Mouse (Mus musculus): ENCODE data around the gene Grm4. TPM values are rescaled to one million over a fixed set of nuclear protein-coding genes. Genes with fewer than 3 reads are reported as not detected.

The Grm4 gene
- polyA plus RNA-seq, 1 experiment from 2014 or later: 0.13 TPM

DNA sequence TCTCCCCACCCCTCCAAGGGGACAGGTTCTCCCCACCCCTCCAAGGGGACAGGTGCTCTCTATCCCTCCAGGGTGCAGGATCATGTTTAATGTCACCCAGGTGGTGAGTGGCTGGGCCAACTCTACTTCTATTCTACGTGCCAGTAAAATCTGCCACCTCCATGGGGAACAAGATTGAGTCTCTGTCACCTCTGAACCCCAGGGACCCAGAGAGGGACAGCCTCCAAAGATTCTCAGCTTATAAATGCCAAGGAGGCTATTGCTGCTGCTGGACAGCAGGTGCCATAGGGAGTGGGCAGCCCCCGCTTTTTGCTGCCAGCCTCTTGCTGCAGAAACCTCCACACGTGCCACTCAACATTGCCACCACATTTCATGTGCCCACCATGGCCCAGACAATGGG lies 37.6 kb downstream of the Grm4 start:
- Histone ChIP-seq H3K27me3 (ENCODE audit: control insufficient read depth, insufficient read depth, low read depth, low read length) (no peaks in the 10 kb centered on the region), H3K4me3 (ENCODE audit: low read length) (no peak overlapping the region), H3K9ac (ENCODE audit: low read length) (no peak overlapping the region), H3K36me3 (ENCODE audit: control insufficient read depth, insufficient read depth, low read length) (no peaks in the 10 kb centered on the region), H3K9me3 (ENCODE audit: control insufficient read depth, low read length) (no peaks in the 10 kb centered on the region), H3K27ac (ENCODE audit: low read length) (no peak overlapping the region), H3K4me2 (ENCODE audit: low read depth, low read length) (no peak overlapping the region), H3K4me1 (replicated peaks; ENCODE audit: control insufficient read depth, insufficient read depth, low read length) (peaks cover 4% of the 10 kb centered on the region; the same call in 1 of the 2 replicates)
- no peak for ATAC-seq (ENCODE audit: low read depth)
- 78% methylated on average over 3 of the region's 3 CpGs for whole genome bisulfite sequencing

DNA sequence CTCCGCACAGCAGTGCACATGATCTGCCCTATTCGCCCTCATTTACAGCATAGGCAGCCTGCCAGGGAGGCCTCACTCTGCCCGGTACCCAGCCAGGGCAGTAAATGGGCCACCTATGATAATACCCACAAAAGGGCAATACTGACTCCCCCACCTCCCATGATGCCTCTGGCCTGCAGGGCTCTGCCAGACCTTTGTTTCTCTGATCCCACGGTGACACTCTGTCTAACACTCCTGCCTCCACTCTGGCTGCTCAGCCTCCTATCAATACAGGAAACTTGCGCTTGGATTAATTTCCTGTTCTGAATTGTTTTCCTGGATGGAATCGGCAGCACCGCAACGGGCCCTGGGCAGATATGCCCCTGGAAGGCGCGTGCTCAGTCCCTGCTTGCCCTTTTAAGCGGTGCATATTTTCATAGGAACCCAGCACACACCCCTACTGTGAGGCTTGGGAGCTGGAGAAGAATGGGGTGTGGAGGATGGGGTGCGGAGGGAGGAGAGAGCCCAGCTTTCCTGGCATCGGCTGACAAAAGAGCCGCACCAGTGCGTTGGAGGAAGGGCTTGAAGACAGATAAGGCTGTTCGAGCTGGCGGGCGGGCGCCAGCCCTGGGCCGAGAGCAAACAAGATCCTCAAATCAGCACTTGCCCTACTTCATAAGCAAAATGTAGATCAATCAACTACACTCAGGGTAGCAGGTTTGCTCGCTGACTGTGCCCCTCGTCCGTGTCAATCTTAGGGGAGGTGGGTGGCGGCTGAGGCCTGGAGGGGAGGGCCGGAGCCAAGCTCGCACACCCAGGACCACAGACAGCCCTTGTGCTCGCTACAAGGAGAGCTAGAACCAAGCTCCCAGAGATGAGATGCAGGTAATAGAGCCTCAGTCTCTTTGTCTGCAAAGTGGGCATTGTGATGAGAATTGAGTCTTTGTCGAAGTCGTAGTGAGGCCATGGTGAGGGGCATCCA lies 40.8 kb downstream of the Grm4 start:
- H3K27me3 ChIP-seq (ENCODE audit: control insufficient read depth, insufficient read depth, low read depth, low read length): no peaks in the 10 kb centered on the region
- ATAC-seq (ENCODE audit: low read depth): peak; percentile 74
- H3K36me3 ChIP-seq (ENCODE audit: control insufficient read depth, insufficient read depth, low read length): no peaks in the 10 kb centered on the region
- no peaks in the 10 kb centered on the region for H3K9me3 ChIP-seq (ENCODE audit: control insufficient read depth, low read length)
- H3K9ac ChIP-seq (ENCODE audit: low read length): peak overlapping the region; percentile 12; the same call in 1 of the 2 replicates
- no peak overlapping the region for H3K27ac ChIP-seq (ENCODE audit: low read length)
- WGBS: 18% methylated on average over 29 of the region's 29 CpGs
- peak overlapping the region; percentile 20 for H3K4me2 ChIP-seq (ENCODE audit: low read depth, low read length)
- H3K4me3 ChIP-seq (ENCODE audit: low read length): no peak overlapping the region
- H3K4me1 ChIP-seq (replicated peaks; ENCODE audit: control insufficient read depth, insufficient read depth, low read length): peaks cover 4% of the 10 kb centered on the region; the same call in 1 of the 2 replicates

DNA sequence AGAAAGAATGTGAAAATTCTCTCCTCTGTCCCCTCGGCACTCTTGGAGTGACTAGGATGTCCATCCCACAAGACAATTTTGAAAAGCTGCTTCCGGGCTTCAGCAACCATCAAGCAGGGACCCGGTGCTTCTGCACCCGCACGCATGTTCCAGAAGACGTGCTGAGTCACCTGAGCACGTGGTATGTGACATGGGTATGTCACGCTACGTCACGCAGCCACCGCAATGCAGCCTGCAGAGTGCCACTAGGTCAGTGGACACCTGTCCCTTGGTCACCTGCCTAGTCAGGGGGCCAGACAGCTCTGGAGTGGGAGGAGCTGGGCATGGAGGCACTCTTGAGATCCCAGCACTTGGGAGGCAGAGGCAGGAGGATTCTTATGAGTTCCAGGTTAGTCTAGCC lies 45.6 kb downstream of the Grm4 start:
- ATAC-seq (ENCODE audit: low read depth): no peak
- H3K27me3 ChIP-seq (ENCODE audit: control insufficient read depth, insufficient read depth, low read depth, low read length): no peaks in the 10 kb centered on the region

DNA sequence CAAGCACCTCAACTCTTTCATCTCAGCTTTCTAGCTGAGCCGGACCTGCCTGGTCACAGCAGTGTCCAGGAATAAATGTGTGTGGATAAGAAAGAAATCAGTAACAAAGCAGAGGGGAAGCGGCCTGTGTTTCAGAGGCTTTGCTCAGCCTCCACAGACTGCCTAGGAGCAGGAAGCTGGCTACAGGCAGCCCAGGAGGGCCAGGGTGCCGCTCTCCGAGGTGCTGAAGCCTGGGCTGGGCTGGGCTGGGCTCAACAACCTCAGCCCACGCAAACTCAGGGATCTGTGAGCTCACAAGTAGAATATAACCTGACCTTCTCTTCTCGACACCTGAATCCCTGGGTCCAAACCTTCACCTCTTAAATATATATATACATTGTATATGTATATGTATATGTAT lies 54.6 kb downstream of the Grm4 start:
- Histone ChIP-seq H3K4me3 (ENCODE audit: low read length) (no peak overlapping the region), H3K27ac (ENCODE audit: low read length) (no peak overlapping the region), H3K9me3 (ENCODE audit: control insufficient read depth, low read length) (no peaks in the 10 kb centered on the region), H3K36me3 (ENCODE audit: control insufficient read depth, insufficient read depth, low read length) (no peaks in the 10 kb centered on the region), H3K4me1 (replicated peaks; ENCODE audit: control insufficient read depth, insufficient read depth, low read length) (no peaks in the 10 kb centered on the region), H3K4me2 (ENCODE audit: low read depth, low read length) (no peak overlapping the region), H3K9ac (ENCODE audit: low read length) (no peak overlapping the region), H3K27me3 (ENCODE audit: control insufficient read depth, insufficient read depth, low read depth, low read length) (no peaks in the 10 kb centered on the region)
- peak; percentile 64 for ATAC-seq (ENCODE audit: low read depth)
- 12% methylated on average over 6 of the region's 6 CpGs for WGBS

More for the DNA sequence above, 45.6 kb downstream of the Grm4 start:
- no peaks in the 10 kb centered on the region for H3K9me3 ChIP-seq (ENCODE audit: control insufficient read depth, low read length)
- WGBS: 90% methylated on average over 11 of the region's 11 CpGs
- no peak overlapping the region for H3K27ac ChIP-seq (ENCODE audit: low read length)
- H3K9ac ChIP-seq (ENCODE audit: low read length): no peak overlapping the region
- peaks cover 3% of the 10 kb centered on the region; the same call in 1 of the 2 replicates for H3K4me1 ChIP-seq (replicated peaks; ENCODE audit: control insufficient read depth, insufficient read depth, low read length)
- H3K4me2 ChIP-seq (ENCODE audit: low read depth, low read length): no peak overlapping the region
- no peaks in the 10 kb centered on the region for H3K36me3 ChIP-seq (ENCODE audit: control insufficient read depth, insufficient read depth, low read length)
- H3K4me3 ChIP-seq (ENCODE audit: low read length): no peak overlapping the region

DNA sequence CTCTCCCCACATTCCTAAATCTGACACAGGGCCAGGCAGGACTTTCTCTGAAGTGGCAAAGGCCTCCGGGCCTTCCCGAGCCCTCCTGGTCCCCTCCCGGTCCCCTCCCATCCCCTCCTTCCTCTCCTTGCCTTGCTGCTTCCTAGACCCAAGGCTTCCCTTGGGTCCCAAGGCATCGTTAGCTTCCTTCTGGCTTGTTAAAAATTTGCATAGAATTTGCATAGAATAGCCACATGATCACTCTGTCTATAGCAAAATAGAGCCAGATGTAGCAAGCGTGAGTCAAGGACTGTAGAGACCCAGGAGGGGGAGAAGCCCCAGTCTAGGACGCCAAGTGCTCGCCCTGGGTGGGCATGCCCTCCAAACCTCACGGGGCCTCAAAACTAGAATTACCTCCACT lies 55.3 kb downstream of the Grm4 start:
- ATAC-seq (ENCODE audit: low read depth): no peak
- 63% methylated on average over 8 of the region's 8 CpGs for WGBS
- no peaks in the 10 kb centered on the region for H3K4me1 ChIP-seq (replicated peaks; ENCODE audit: control insufficient read depth, insufficient read depth, low read length)
- no peak overlapping the region for H3K4me3 ChIP-seq (ENCODE audit: low read length)
- no peak overlapping the region for H3K27ac ChIP-seq (ENCODE audit: low read length)
- H3K4me2 ChIP-seq (ENCODE audit: low read depth, low read length): no peak overlapping the region
- H3K9ac ChIP-seq (ENCODE audit: low read length): no peak overlapping the region
- no peaks in the 10 kb centered on the region for H3K36me3 ChIP-seq (ENCODE audit: control insufficient read depth, insufficient read depth, low read length)
- H3K9me3 ChIP-seq (ENCODE audit: control insufficient read depth, low read length): no peaks in the 10 kb centered on the region
- no peaks in the 10 kb centered on the region for H3K27me3 ChIP-seq (ENCODE audit: control insufficient read depth, insufficient read depth, low read depth, low read length)

DNA sequence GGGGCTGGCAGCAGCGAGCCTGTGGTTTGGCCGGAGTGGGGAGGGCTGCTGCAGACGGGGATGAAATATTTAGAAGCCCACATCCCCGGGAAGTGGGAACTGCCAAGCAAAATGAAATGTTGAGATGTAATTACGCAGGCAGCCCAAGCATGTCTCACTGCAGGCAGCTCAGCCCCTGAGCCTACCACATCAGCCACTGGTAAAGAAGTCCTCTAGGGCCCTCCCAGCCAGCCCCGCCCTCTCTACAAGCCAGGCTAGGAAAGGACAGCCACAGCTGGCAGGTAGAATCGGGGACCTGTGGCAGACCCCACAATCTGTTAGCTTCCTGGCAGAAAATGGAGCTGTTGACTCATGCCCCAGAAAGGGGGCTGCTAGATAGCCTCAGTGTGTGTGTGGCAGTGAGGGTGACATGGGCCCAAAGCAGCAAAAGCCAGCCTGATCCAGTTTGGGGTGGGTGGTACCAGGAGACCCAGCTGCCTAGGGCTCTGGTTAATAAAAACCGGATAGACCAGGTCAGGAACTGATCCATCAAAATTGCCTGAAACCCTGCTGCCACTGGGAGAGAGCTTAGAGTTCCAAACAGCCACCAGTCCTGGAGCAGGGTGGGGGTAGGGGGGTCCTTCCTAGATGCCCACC lies 56.8 kb downstream of the Grm4 start:
- WGBS: 42% methylated on average over 8 of the region's 8 CpGs
- Histone ChIP-seq H3K9ac (ENCODE audit: low read length) (no peak overlapping the region), H3K36me3 (ENCODE audit: control insufficient read depth, insufficient read depth, low read length) (no peaks in the 10 kb centered on the region), H3K4me2 (ENCODE audit: low read depth, low read length) (no peak overlapping the region), H3K4me3 (ENCODE audit: low read length) (no peak overlapping the region), H3K27ac (ENCODE audit: low read length) (no peak overlapping the region), H3K9me3 (ENCODE audit: control insufficient read depth, low read length) (no peaks in the 10 kb centered on the region), H3K4me1 (replicated peaks; ENCODE audit: control insufficient read depth, insufficient read depth, low read length) (no peaks in the 10 kb centered on the region), H3K27me3 (ENCODE audit: control insufficient read depth, insufficient read depth, low read depth, low read length) (no peaks in the 10 kb centered on the region)
- ATAC-seq (ENCODE audit: low read depth): no peak

DNA sequence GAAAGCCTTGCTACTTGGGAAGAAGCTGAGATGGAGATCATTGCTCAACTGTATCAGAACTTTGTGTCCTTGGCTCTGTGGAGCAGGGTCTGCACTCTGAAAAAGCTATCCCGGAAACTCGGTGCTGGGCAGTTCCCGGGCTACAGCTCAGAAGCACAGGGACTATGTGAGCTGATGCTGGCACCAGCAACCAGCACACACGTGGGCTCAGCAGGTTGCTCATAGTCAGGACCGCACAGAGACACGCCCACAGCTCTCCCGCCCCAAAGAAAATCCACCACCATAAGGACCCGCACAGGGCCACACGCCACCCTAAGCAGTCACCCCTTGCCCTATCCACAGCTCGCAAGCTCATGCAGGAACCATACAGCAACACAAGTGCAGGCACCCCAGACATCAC lies 61.2 kb downstream of the Grm4 start:
- Histone ChIP-seq H3K27me3 (ENCODE audit: control insufficient read depth, insufficient read depth, low read depth, low read length) (no peaks in the 10 kb centered on the region), H3K9ac (ENCODE audit: low read length) (no peak overlapping the region), H3K4me1 (replicated peaks; ENCODE audit: control insufficient read depth, insufficient read depth, low read length) (no peaks in the 10 kb centered on the region), H3K4me2 (ENCODE audit: low read depth, low read length) (no peak overlapping the region), H3K4me3 (ENCODE audit: low read length) (no peak overlapping the region), H3K36me3 (ENCODE audit: control insufficient read depth, insufficient read depth, low read length) (no peaks in the 10 kb centered on the region), H3K27ac (ENCODE audit: low read length) (no peak overlapping the region), H3K9me3 (ENCODE audit: control insufficient read depth, low read length) (no peaks in the 10 kb centered on the region)
- no peak for ATAC-seq (ENCODE audit: low read depth)
- WGBS: 67% methylated on average over 10 of the region's 10 CpGs

DNA sequence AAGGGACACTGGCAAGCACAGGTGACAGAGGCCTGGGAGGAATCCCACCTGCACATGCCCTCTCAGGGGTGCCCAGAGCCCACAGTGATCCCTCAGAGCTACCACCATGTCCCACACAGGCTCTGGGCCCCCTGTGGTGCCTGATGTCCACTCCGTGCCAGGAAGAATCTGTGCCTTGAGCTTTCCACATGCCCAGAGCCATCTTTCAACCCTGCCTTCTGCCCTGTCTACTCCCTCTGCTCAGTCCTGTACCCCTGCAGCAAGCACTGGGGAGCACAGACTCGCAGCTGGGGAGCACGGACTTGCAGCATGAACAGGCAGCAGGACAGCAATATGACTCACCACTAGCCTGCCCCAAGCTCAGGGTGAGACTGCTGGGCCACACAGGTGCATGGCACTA lies 62.0 kb downstream of the Grm4 start:
- Histone ChIP-seq H3K4me1 (replicated peaks; ENCODE audit: control insufficient read depth, insufficient read depth, low read length) (no peaks in the 10 kb centered on the region), H3K27ac (ENCODE audit: low read length) (no peak overlapping the region), H3K9me3 (ENCODE audit: control insufficient read depth, low read length) (no peaks in the 10 kb centered on the region), H3K4me3 (ENCODE audit: low read length) (no peak overlapping the region), H3K9ac (ENCODE audit: low read length) (no peak overlapping the region), H3K27me3 (ENCODE audit: control insufficient read depth, insufficient read depth, low read depth, low read length) (no peaks in the 10 kb centered on the region), H3K4me2 (ENCODE audit: low read depth, low read length) (no peak overlapping the region), H3K36me3 (ENCODE audit: control insufficient read depth, insufficient read depth, low read length) (no peaks in the 10 kb centered on the region)
- WGBS: 81% methylated on average over 3 of the region's 3 CpGs
- ATAC-seq (ENCODE audit: low read depth): no peak

DNA sequence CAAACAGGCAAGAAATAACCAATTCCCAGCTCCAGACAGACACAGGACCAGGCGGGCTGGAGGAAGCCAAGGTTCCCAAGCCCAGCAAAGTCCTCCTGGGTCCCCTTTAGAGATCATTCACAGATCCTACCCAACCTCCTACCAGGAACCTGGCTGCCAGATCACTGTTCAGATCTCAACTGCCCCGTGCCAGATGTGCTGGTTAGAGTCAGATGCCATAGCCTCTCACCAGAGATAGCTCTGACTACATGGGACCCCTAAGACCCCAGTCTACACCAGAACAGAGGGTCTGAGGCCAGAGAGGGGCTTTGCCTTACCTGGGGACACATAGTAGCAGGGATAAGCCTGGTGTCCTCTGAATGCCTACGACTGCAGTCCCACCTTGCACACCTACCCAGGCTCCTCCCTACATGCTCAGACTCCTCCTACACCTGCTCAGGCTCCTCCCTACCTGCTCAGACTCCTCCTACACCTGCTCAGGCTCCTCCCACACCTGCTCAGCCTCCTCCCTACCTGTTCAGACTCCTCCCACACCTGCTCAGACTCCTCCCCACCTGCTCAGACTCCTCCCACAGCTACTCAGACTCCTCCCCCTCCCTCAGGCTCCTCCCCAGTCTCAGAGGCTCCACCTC lies 63.2 kb downstream of the Grm4 start:
- H3K36me3 ChIP-seq (ENCODE audit: control insufficient read depth, insufficient read depth, low read length): no peaks in the 10 kb centered on the region
- no peak overlapping the region for H3K4me3 ChIP-seq (ENCODE audit: low read length)

More for the DNA sequence above, 63.2 kb downstream of the Grm4 start:
- WGBS: 67% methylated on average over 3 of the region's 3 CpGs
- H3K4me1 ChIP-seq (replicated peaks; ENCODE audit: control insufficient read depth, insufficient read depth, low read length): no peaks in the 10 kb centered on the region
- H3K4me2 ChIP-seq (ENCODE audit: low read depth, low read length): no peak overlapping the region
- ATAC-seq (ENCODE audit: low read depth): no peak
- H3K9me3 ChIP-seq (ENCODE audit: control insufficient read depth, low read length): no peaks in the 10 kb centered on the region
- H3K27me3 ChIP-seq (ENCODE audit: control insufficient read depth, insufficient read depth, low read depth, low read length): no peaks in the 10 kb centered on the region
- H3K27ac ChIP-seq (ENCODE audit: low read length): no peak overlapping the region
- no peak overlapping the region for H3K9ac ChIP-seq (ENCODE audit: low read length)

Measured in lung, embryonic 16.5 days (tissue).